Mouse (Mus musculus): Measurements from ENCODE around the gene Abca7. TPM values are rescaled to one million over a fixed set of nuclear protein-coding genes. Genes with fewer than 3 reads are reported as not detected.

The Abca7 gene
- total RNA-seq, 2 experiments from 2014 or later: 6.7 to 7.2 TPM

GRCm38 (mm10) chr10:79988506-79989271, 7.6 kb upstream of the Abca7 start, which contains the start of gene Cnn2:
Cnn2 (plus strand) TSS chr10:79988584.
- peak within 1 kb of the TSS; percentile 99 for H3K27ac ChIP-seq
- DNase-seq: peak; percentile 78
- H3K4me3 ChIP-seq: peak within 1 kb of the TSS; percentile 88
- intact Hi-C loops (cut with DNase I): loop anchor here (5.0 kb wide), 1 partner anchor 64 kb away; no protein-coding TSS in a partner anchor
- TF ChIP-seq CTCF (IDR thresholded peaks at IDR 0.05): no peak

DNA sequence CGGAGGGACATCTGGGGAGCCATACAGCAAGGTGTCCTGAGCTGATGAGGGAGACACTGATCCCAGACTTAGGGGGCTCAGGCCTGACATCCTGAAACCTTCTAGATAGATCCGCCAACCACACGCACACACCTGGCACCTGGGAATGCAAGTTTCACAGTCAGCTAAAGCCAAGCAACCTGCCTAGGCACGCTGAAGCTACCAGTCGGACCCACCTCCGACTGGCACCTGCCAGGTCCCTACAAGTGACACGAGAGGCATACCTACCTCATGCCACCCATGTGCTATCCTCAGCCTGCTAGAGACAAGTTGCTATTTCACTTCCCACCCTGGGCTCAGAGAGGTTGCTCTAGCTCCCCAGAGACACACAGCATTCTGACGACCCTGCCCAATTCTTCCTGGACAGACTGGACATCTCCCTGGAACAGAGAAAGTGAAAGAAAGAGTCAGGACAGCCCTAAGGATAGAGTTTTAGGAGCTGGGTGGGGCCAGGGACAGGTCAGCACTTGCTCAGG, 7.0 kb upstream of the Abca7 start:
- H3K4me3 ChIP-seq: peak overlapping the region; percentile 88
- no peak for DNase-seq
- peak overlapping the region; percentile 99 for H3K27ac ChIP-seq
- no peak for TF ChIP-seq CTCF (IDR thresholded peaks at IDR 0.05)
- intact Hi-C loops (cut with DNase I): loop anchor here (5.0 kb wide), 1 partner anchor 63 kb away; no protein-coding TSS in a partner anchor

DNA sequence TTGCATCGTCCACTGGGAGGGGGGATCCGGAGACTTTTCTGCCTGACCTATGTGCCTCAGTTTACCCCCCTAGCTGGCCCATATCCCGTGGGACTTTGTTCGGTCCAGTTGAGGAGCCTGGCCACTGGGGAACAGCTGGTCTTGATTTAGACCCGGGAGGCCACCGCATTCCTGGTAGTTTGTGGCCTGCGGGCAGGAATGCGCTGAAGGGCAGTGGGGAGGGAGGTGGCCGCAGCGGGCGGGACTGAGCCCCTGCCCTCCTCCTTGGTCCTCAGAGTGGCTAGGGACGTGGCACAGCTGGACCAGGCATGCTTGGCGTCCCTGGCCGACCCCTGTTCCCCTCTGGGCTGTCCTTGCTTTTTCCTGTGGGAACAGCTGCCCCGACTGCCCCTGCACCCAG, 6.4 kb upstream of the Abca7 start:
- TF ChIP-seq CTCF (IDR thresholded peaks at IDR 0.05): no peak

DNA sequence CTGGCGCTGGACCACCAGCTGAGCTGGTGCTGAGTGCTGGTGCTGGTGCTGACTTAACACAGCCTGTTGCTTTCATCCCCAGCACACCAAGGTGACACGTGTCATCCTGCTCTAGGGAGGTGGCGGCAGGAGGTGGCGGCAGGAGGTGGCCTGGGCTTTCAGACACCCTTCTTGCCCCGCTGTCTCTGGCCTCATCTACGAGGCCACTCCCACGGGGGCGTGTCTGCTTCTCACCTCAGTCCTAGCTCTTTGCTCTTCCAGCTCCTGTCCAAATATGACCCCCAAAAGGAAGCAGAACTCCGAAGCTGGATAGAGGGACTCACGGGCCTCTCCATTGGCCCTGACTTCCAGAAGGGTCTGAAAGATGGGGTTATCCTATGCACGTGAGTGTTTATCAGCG, 5.2 kb upstream of the Abca7 start:
- H3K4me3 ChIP-seq: peak overlapping the region; percentile 7
- H3K27ac ChIP-seq: no peak overlapping the region
- no peak for DNase-seq
- intact Hi-C loops (cut with DNase I): no loop called here
- TF ChIP-seq CTCF (IDR thresholded peaks at IDR 0.05): no peak

More for the DNA sequence above, 6.4 kb upstream of the Abca7 start:
- no peak for DNase-seq
- H3K4me3 ChIP-seq: peak overlapping the region; percentile 88
- peak overlapping the region; percentile 99 for H3K27ac ChIP-seq
- intact Hi-C loops (cut with DNase I): loop anchor here (5.0 kb wide), 1 partner anchor 62 kb away; no protein-coding TSS in a partner anchor

GRCm38 (mm10) chr10:79991548-79991947, 4.7 kb upstream of the Abca7 start:
- intact Hi-C loops (cut with DNase I): no loop called here
- no peak overlapping the region for H3K27ac ChIP-seq

GRCm38 (mm10) chr10:79994397-79995115, 1.7 kb upstream of the Abca7 start:
- intact Hi-C loops (cut with DNase I): loop anchor here (5.0 kb wide), 1 partner anchor 43 kb away; the partner anchor contains the start of gene Polr2e
- Histone ChIP-seq H3K4me3 (no peak overlapping the region), H3K27ac (0 out of 2 replicates have a peak overlapping the region, but pooled peaks have one; percentile 31)
- TF ChIP-seq CTCF (IDR thresholded peaks at IDR 0.05): no peak
- no peak for DNase-seq

More at GRCm38 (mm10) chr10:79991548-79991947, 4.7 kb upstream of the Abca7 start:
- TF ChIP-seq CTCF (IDR thresholded peaks at IDR 0.05): peak; percentile 29; the same call in 1 of the 2 replicates
- H3K4me3 ChIP-seq: no peak overlapping the region
- DNase-seq: no peak

DNA sequence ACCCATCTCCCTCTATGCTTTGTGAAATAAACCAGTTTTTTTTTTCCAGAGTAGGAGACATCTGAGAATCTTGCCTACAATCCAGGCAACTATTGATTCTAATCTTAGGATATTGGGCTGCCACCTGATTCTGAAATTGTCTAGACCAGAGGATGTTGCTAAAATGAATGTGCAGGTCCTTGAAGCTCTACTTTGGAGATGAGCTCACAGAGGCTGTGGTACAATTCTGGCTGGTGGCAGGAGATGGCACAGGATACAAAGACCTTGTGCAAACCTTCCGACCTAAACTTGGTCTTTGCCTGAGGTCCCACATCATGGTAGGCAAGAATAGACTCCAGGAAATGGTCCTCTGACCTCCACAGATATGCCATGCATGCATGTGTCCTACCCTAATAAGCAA, 658 bp upstream of the Abca7 start:
- TF ChIP-seq CTCF (IDR thresholded peaks at IDR 0.05): no peak
- no peak for DNase-seq
- peak overlapping the region; percentile 83; the same call in 1 of the 2 replicates for H3K4me3 ChIP-seq
- H3K27ac ChIP-seq: peak overlapping the region; percentile 86
- intact Hi-C loops (cut with DNase I): loop anchor here (5.0 kb wide), 1 partner anchor 42 kb away; the partner anchor contains the start of gene Polr2e

GRCm38 (mm10) chr10:79997034-79997760, 903 bp downstream of the Abca7 start:
- TF ChIP-seq CTCF (IDR thresholded peaks at IDR 0.05): no peak
- peak; percentile 78 for DNase-seq
- Histone ChIP-seq H3K4me3 (peak overlapping the region; percentile 83), H3K27ac (peak overlapping the region; percentile 86)
- intact Hi-C loops (cut with DNase I): loop anchor here (5.0 kb wide), 1 partner anchor 40 kb away; the partner anchor contains the start of gene Polr2e

- intact Hi-C loops (cut with DNase I): loop anchor here (5.0 kb wide), 1 partner anchor 39 kb away; the partner anchor contains the start of gene Polr2e
- TF ChIP-seq CTCF (IDR thresholded peaks at IDR 0.05): no peak
- H3K4me3 ChIP-seq: peak overlapping the region; percentile 83
- H3K27ac ChIP-seq: no peak overlapping the region
- DNase-seq: no peak
Observed at GRCm38 (mm10) chr10:79997819-79998218, 1.5 kb downstream of the Abca7 start.

DNA sequence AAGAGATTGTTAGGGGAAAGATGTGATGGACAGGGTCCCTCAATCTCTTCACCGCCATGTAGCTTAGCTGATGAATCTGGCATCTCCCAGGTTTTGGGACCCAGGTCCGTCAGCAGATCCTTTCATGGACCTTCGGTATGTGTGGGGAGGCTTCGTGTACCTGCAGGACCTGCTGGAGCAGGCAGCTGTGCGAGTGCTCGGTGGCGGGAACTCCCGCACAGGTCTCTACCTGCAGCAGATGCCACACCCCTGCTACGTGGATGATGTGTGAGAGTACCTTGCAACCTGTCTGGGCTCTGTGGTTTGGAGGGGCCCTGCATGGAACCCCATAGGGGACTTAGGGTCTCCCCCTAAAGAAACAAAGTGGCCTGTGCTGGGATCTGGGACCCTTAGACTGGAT, 5.7 kb downstream of the Abca7 start:
- Histone ChIP-seq H3K4me3 (no peak overlapping the region), H3K27ac (no peak overlapping the region)
- intact Hi-C loops (cut with DNase I): no loop called here
- no peak for TF ChIP-seq CTCF (IDR thresholded peaks at IDR 0.05)
- DNase-seq: no peak

GRCm38 (mm10) chr10:80002829-80003228, 6.5 kb downstream of the Abca7 start:
- intact Hi-C loops (cut with DNase I): no loop called here
- Histone ChIP-seq H3K27ac (peak overlapping the region; percentile 60), H3K4me3 (no peak overlapping the region)
- DNase-seq: no peak
- TF ChIP-seq CTCF (IDR thresholded peaks at IDR 0.05): no peak
